Mouse (Mus musculus) E14TG2a.4 (cell line): ENCODE measurements around the gene Fam32a.

Source experiments
- CTCF ChIP-seq: conservative IDR thresholded peaks from 2 replicates; pipeline ENCODE4 v1.5.1; 2014; ENCODE audit warnings: low read length
- NANOG ChIP-seq: IDR thresholded peaks from 2 replicates; pipeline ENCODE4 v1.6.1; 2014; ENCODE audit warnings: borderline replicate concordance, low read length, mixed read lengths
- POU5F1 ChIP-seq: IDR thresholded peaks from 2 replicates; pipeline ENCODE4 v1.6.1; 2014; ENCODE audit warnings: low read length, borderline replicate concordance

GRCm38 (mm10) chr8:72220758-72221157, 1.2 kb downstream of the Fam32a start:
- peak; percentile 28; the same call in 1 of the 2 replicates for TF ChIP-seq CTCF
- no peak for TF ChIP-seq POU5F1
- no peak for TF ChIP-seq NANOG
